In genomic region chr7:30090092-30090969, GRCm38 (mm10) we compare ENCODE assay signal across 8 mouse cellular contexts. TPM values are rescaled to one million over a fixed set of nuclear protein-coding genes. Genes with fewer than 3 reads are reported as not detected.
DNase-seq lines count a peak whose midpoint lies in the region; ATAC-seq lines count a peak whose summit lies in the region.

TSS of gene Gm26920 (minus strand) at chr7:30090410.
TSS of gene Zfp566 (minus strand) at chr7:30090527.

- intact Hi-C loops in gastrocnemius, postnatal 14 days (cut with DNase I; ENCODE audit: low total_unique reads), result loop anchor here (10.0 kb wide), 1 partner anchor 74 kb away; the partner anchor contains the start of gene Zfp146
- intact Hi-C loops in left cerebral cortex, postnatal 10 days (cut with DNase I), result no loop called here

- DNase-seq in adrenal gland, adult (ENCODE audit: inconsistent age in 2 of 2, low spot score in 1 of 2), result peak; percentile 96 to 98
- peak; percentile 100 for DNase-seq in embryo, embryonic 10.5 days (ENCODE audit: low spot score)
- peak; percentile 95 for DNase-seq in gastrocnemius, postnatal 14 days
- DNase-seq in left cerebral cortex, postnatal 10 days (ENCODE audit: extremely low spot score in 1 of 2, low spot score in 2 of 2), result peak; percentile 95 to 96
- peak; percentile 96 for DNase-seq in right cerebral cortex, postnatal 25 days
- DNase-seq in urinary bladder, postnatal 4 days (ENCODE audit: low spot score in 2 of 2), result peak; percentile 93 to 94

- peak; percentile 88 for ATAC-seq in inflammation-experienced regulatory T-cells, adult 6 months
- ATAC-seq in megakaryocyte-erythroid progenitor cell, adult 5-6 weeks (replicated peaks; ENCODE audit: low FRiP score, low TSS enrichment, poor library complexity, severe bottlenecking), result peak; percentile 90

RNA-seq across cellular contexts. Expression of gene Gm26920, which starts in this region (rescaled TPM):
- total RNA-seq in gastrocnemius, postnatal 14 days (2021), result under 1 TPM in 1 of 2 experiments, not detected in 1; 0.80 TPM
- 1 to 10 TPM in 2 of 3 experiments, under 1 TPM in 1; 0.87 to 3.9 (median 1.7) TPM for polyA plus RNA-seq in inflammation-experienced regulatory T-cells, adult 6 months (2017; shearing (Covaris generic))
- total RNA-seq in left cerebral cortex, postnatal 10 days (2021), result under 1 TPM in 1 of 2 experiments, not detected in 1; 0.73 TPM
- total RNA-seq in megakaryocyte-erythroid progenitor cell, adult 5-6 weeks (2014; fragmentation: Nextera tagmentation), result 0.79 TPM in 1 of 2 replicates, not detected in the other
- not detected in 2 replicates for total RNA-seq in megakaryocyte-erythroid progenitor cell, adult 5-6 weeks (2017)

RNA-seq across cellular contexts. Expression of gene Zfp566, which starts in this region (rescaled TPM):
- 1 to 10 TPM; 1.1 to 1.8 TPM for total RNA-seq in gastrocnemius, postnatal 14 days (2021)
- 10 to 100 TPM in 2 of 3 experiments, 1 to 10 TPM in 1; 7.2 to 14.5 (median 10.9) TPM for polyA plus RNA-seq in inflammation-experienced regulatory T-cells, adult 6 months (2017; shearing (Covaris generic))
- total RNA-seq in left cerebral cortex, postnatal 10 days (2021), result 1 to 10 TPM; 5.5 to 8.3 TPM
- 7.1 and 16.8 TPM in 2 replicates for total RNA-seq in megakaryocyte-erythroid progenitor cell, adult 5-6 weeks (2014; fragmentation: Nextera tagmentation)
- 5.0 TPM in 2 replicates for total RNA-seq in megakaryocyte-erythroid progenitor cell, adult 5-6 weeks (2017)

Comparison
In these comparisons a context has a peak if more than half of its experiments do, and no peak if none do; other contexts are left out.
1. Peak in every context shown above with its lines: DNase-seq and ATAC-seq.